Mouse (Mus musculus): ENCODE results near the gene Ncs1.

- no peak for TF ChIP-seq GATA1 (IDR thresholded peaks at IDR 0.05; ENCODE audit: borderline replicate concordance, low read length)
- TF ChIP-seq FLI1 (IDR thresholded peaks at IDR 0.05; ENCODE audit: low read length) = no peak
These were observed 58.6 kb downstream of the Ncs1 start for GRCm38 (mm10) chr2:31304191-31304590.
